Mouse (Mus musculus) lung, adult 2 months (tissue): ENCODE measurements around the gene Nolc1. TPM values are rescaled to one million over a fixed set of nuclear protein-coding genes. Genes with fewer than 3 reads are reported as not detected.

Experiments
- DNase-seq: peaks from one replicate; pipeline ENCODE4 v3.0.0; 2022
- H3K4me1 ChIP-seq: fragments of 200-500 bp; 2 replicates; pipeline ENCODE4 v1.6.1; 2011; ENCODE audit warnings: low read length; ENCODE audit not compliant: control insufficient read depth, insufficient read depth
- H3K4me3 ChIP-seq: fragments of 200-500 bp; replicated peaks from 2 replicates; pipeline ENCODE3; 2011; ENCODE audit warnings: low read depth, mild to moderate bottlenecking, control low read depth, low read length; ENCODE audit errors: extremely low read depth
- CTCF ChIP-seq: fragments of 200-500 bp; IDR thresholded peaks from 2 replicates; pipeline ENCODE4 v1.5.1; 2011; ENCODE audit warnings: mild to moderate bottlenecking, low read length, control low read depth; ENCODE audit not compliant: insufficient read depth
- POLR2A ChIP-seq: fragments of 200-500 bp; IDR thresholded peaks from 2 replicates; pipeline ENCODE4 v1.6.1; 2011; ENCODE audit warnings: low read depth, mild to moderate bottlenecking, control low read depth, low read length, borderline replicate concordance; ENCODE audit errors: extremely low read depth
- WGBS: fragments of 180-500 bp; shearing (Covaris S2); methylation state at CpG from one replicate; pipeline ENCODE4 v1.1.7; 2018; 5-methylcytosine and 5-hydroxymethylcytosine counted together
- polyA plus RNA-seq: library from polyadenylated mRNA; depleted of rRNA; stranded (reverse); fragments of >200 nt; gene quantifications from 2 replicates; pipeline ENCODE4 v1.2.3, GENCODE M21; 2012

The Nolc1 gene
- polyA plus RNA-seq, 1 experiment = 9.8 TPM

DNA sequence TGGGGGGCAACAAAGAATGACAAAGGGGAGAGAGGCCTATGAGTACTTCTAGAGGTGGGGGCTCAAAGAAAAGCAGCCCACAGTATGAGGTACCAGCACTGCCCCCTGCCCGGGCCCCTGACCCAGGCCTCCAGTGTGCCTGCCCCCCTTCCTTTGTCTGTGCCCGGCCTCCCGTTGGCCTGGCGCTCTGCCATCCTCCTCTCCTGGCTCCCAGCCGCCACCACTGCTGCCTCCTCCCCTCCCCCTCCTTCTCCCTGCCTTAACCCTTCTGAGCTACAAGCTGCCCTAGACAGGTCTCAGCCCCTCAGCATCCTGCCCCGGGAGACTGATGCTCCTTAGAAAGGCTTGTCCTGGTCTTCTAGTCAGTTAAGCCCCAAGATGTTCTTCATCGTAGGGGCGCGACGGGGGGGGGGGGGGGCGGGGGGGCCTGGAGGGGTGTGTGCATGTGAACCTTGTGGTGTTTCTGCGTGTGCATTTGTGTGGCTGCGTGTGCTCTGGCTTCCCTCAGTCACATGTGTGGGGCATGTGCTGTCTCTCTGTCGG, 33.7 kb upstream of the Nolc1 start:
- no peak for TF ChIP-seq CTCF
- no peak for TF ChIP-seq POLR2A
- peak; percentile 82 for DNase-seq
- peaks cover 36% of the 10 kb centered on the region for H3K4me1 ChIP-seq
- peak overlapping the region; percentile 39 for H3K4me3 ChIP-seq
- WGBS = 1% methylated on average over 14 of the region's 14 CpGs

DNA sequence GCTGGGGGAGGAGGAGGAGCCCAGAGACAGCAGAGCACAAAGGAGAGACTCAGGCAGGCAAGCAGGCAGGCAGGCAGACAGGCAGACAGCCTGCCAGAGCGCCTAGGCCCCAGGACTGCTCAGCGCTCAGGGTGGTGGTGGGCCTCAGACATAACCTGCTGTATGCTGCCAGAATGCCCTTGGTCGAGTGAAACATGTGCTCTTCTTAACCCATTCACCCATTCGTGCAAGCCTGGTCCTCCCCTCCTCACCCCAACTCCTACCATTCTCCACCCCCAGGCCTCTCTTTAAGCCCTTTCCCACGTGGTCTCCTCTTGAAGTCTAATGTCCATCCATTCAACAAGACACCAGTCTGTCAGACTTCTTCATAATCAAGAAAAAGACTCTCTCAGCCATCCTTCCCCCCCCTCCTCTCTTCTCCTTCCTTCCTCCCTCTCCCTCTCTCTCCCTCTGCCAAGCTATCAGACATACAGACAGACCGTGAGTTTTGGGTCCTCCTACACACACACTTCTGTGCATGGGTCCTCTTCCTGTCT, 33.1 kb upstream of the Nolc1 start:
- H3K4me3 ChIP-seq = peak overlapping the region; percentile 39
- peak; percentile 28; the same call in 1 of the 2 replicates for TF ChIP-seq POLR2A
- TF ChIP-seq CTCF = no peak
- peaks cover 34% of the 10 kb centered on the region for H3K4me1 ChIP-seq
- no peak for DNase-seq
- 6% methylated on average over 6 of the region's 6 CpGs for WGBS

DNA sequence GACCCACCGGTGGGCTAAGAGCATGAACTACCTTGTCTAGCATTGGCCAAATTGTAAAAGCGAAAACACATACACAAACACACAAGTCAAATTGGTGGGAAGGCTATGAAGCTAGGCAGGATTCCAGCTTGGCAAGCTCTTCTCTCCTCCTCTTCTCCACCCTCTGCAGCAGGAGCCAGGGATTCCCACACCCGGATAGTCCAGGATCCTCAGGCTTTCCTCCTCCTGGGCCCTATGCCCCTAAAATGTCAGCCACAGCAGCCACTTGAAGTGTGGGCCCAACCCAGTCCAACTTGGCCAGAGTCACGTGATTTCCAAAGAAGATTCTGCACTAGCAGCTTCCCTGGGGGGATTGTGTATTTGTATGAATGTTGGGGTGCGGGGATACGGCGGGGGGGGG, 32.3 kb upstream of the Nolc1 start:
- WGBS = 28% methylated on average over 7 of the region's 7 CpGs
- H3K4me3 ChIP-seq = peak overlapping the region; percentile 49
- TF ChIP-seq CTCF = no peak
- DNase-seq = no peak
- H3K4me1 ChIP-seq = peaks cover 34% of the 10 kb centered on the region

DNA sequence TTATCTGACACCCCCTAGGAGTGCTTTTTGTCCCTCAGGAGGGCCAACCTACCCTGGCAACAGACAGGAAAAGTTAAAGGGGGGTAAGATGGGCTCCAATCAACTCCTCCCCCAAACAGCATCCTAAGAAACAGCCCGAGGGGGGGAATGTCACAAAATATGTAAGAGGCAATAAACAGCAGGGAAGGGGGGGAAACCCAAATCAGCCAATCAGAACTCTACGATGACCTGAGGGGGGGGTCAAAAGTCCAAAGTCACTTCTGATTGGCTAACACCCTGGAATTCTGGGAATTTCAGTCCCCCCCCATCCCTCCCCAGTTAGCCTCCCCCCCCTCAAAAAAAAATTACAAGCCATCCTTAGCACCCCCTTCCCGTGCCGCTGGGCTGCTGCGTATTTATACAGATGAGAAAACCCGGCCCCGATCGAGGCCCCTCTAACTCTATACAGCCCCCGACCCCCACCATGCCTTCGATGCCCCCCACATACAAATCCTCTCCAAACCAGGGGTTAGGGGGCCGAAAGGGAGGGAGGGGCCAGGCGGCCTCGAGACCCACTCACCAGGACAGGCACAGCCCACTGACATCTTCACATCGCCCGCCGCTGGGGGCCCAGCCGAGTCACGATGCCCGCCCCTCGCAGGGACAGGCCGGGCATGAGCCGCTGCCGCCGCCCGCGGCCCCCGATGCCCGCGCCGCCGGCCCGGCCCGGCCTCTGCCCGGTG, 31.2 kb upstream of the Nolc1 start, which contains the start of gene Pprc1:
TSS of gene Pprc1 (plus strand) at position 616 of the 722 bp plus-strand sequence.
- no peak for TF ChIP-seq POLR2A
- no peak for TF ChIP-seq CTCF
- under 1% methylated on average over 34 of the region's 34 CpGs for WGBS
- Histone ChIP-seq H3K4me1 (peaks cover 31% of the 10 kb centered on the region), H3K4me3 (peak within 1 kb of the TSS; percentile 94)
- peak; percentile 35 for DNase-seq

DNA sequence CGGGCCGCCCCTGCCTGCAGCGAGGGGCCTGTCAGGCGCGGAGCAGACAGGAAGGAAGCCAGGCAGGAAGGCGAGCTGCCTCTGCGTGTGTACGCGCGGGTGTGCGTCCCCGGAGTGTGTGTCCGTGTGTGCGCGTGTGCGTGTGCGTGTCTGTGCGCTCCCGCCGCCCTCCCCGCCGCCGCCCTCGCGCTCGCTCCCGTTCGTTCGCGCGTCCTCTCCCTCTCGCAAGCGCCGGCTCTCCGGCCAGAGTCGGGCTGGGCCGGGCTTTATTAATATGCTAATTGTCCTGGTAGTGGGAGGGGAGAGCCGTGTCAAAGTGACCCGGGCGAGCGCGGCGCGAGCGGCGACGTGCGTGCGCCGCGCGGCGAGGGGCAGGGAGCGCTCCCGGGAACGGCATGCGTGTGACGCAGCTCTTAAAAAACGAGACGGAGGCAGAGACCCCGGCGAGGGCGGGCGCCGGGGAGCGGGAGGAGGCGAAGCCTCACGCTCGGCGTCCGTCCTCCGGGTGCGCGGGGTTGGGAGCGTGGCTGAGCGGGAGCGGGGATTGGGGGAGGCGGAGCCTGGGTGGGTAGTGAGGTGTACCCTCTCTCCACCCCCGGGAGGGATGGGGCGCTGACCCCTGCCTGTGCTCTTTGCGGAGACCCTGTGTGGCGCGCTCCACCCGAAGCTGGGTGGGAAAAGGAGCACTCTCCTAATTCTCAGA, 30.5 kb upstream of the Nolc1 start, which contains the start of gene Ldb1:
TSS of gene Ldb1 (minus strand) at position 222 of the 703 bp plus-strand sequence.
- TF ChIP-seq CTCF = no peak
- peak; percentile 74 for TF ChIP-seq POLR2A
- Histone ChIP-seq H3K4me1 (peaks cover 28% of the 10 kb centered on the region), H3K4me3 (peak within 1 kb of the TSS; percentile 94)
- under 1% methylated on average over 72 of the region's 84 CpGs for WGBS
- peak; percentile 87 for DNase-seq

DNA sequence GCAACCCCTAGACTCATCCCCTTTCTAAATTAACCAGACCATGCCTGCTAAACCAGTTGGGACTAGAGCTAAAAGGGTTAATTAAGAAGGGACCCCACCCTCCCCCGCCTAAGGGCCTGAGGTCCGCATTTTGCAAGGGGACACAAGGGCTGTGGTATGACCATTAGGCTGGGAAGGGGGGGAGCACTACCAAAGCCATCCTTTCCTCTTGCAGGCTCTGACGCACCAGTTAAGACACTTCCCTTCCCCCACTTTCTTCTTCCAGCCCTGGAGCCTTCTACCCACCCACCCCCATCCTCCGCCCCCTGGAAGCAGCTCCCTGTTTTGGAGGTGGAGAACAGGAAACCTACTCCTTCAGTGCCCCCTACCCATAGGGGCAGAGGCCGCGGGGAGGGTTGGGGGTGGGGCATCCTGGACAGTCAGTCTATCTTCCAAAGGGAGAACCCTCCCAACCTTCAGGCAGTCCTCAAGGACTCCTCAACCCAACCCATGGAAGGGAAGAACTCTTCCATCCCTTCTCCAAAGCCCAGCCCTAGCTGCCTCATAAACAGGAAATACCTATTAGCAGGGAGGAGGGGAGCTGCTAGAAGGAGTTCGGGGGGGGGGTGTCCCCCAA, 29.9 kb upstream of the Nolc1 start:
- TF ChIP-seq POLR2A = peak; percentile 59; the same call in 1 of the 2 replicates
- TF ChIP-seq CTCF = no peak
- DNase-seq = peak; percentile 51
- Histone ChIP-seq H3K4me3 (peak overlapping the region; percentile 94), H3K4me1 (peaks cover 25% of the 10 kb centered on the region)
- 4% methylated on average over 7 of the region's 7 CpGs for WGBS

DNA sequence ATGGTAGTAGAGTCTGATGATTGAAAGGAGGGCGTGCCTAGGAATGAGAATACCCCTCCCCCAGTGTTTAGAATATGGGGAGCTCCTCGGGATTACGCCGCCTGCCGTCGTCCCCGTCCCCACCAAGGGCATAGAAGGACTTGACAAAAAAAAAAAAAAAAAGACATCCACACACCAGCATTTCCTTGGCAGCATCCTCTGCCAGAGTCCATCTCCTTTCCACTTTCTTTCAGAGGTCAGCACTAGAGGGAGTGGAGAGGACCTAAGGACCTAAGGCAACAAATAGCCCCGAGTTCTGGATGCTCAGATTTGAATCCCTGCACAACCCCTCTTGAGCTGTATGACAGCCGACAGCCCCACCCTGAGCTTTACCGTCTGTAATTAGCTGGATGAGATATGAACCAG, 29.0 kb upstream of the Nolc1 start:
- H3K4me1 ChIP-seq = peaks cover 18% of the 10 kb centered on the region
- TF ChIP-seq POLR2A (no peak), CTCF (no peak)
- no peak for DNase-seq
- no peak overlapping the region for H3K4me3 ChIP-seq
- WGBS = 11% methylated on average over 10 of the region's 10 CpGs

DNA sequence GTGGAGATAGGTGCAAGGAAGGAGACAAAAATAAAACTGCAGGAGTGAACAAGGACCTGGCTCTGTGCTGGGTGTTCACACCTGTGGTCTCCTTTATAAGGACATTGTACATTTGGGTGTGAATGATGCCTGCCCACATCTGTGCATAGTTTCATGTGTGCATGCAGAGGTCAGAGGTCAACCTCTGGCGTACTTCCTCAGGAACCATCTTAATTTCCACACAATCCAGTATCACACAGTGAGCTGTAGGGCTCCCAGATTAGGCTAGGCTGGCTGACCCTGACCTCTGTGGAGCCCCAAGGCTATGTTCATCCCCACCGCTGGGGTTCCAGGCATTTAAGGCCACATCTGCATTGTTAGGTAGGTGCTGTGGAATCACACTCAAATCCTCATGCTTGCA, 28.2 kb upstream of the Nolc1 start:
- no peak for DNase-seq
- TF ChIP-seq POLR2A = no peak
- TF ChIP-seq CTCF = no peak
- H3K4me1 ChIP-seq = peaks cover 14% of the 10 kb centered on the region
- no peak overlapping the region for H3K4me3 ChIP-seq
- 78% methylated on average over 2 of the region's 2 CpGs for WGBS

DNA sequence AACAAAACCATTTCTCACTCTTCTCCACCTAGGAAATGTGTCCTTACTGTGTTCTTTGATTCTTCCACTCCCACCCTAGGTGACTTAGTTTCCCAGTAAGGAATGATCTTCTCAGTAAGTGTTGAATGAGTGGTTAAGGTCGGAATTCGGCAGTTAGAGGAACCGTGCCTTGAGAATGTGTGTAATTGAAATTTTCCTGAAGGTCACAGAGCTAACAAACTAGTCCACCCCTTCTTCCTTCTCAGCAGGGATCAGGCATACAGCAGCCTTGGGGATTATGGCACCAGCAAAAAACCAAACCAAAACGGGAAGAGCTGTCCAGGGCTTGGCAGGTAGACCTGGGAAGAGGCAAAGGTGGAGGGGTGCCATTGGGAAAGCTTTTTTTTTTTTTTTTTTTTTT, 26.5 kb upstream of the Nolc1 start:
- Histone ChIP-seq H3K4me3 (no peak overlapping the region), H3K4me1 (no peaks in the 10 kb centered on the region)
- 63% methylated on average over 4 of the region's 4 CpGs for WGBS
- TF ChIP-seq POLR2A (no peak), CTCF (no peak)
- DNase-seq = no peak

DNA sequence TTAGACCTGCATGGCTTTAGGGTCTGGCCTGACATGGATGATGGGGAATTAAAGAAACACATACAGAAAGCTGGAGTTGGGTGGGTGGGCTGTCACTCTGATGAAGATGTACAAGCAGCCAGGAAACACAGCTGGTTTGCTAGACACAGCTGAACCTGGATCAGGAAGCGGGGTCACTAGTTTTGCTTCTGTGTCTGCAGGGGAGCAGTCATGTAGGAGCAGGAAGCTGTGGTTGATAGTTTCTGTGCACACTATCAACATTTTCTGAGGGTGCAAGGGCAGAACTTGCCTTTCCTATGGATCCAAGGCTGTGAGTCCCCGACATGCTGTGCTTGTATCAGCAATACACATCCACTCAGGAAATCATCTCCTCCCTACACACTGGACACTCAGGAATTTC, 25.2 kb upstream of the Nolc1 start:
- 45% methylated on average over 2 of the region's 2 CpGs for WGBS
- TF ChIP-seq POLR2A = no peak
- no peak for TF ChIP-seq CTCF
- no peak for DNase-seq

More for the DNA sequence above, 25.2 kb upstream of the Nolc1 start:
- no peak overlapping the region for H3K4me3 ChIP-seq
- no peaks in the 10 kb centered on the region for H3K4me1 ChIP-seq
